Mouse (Mus musculus): ENCODE results near the gene Rsad2. TPM values are rescaled to one million over a fixed set of nuclear protein-coding genes. Genes with fewer than 3 reads are reported as not detected.
A peak's percentile ranks its signal among the peaks of the same experiment; 100 is the strongest.

Gene Rsad2
- polyA plus RNA-seq, 1 experiment = 2.9 TPM

GRCm38 (mm10) chr12:26478196-26479004 is 22.1 kb upstream of the Rsad2 start:
- Histone ChIP-seq H3K27ac (ENCODE audit: control insufficient read depth, insufficient read depth, low read length) (no peak overlapping the region), H3K27me3 (ENCODE audit: control insufficient read depth, insufficient read depth, low read length) (no peaks in the 10 kb centered on the region), H3K4me3 (ENCODE audit: control insufficient read depth, insufficient read depth, low read length) (no peak overlapping the region), H3K36me3 (ENCODE audit: control insufficient read depth, insufficient read depth, low read length) (no peaks in the 10 kb centered on the region), H3K4me1 (replicated peaks; ENCODE audit: control insufficient read depth, insufficient read depth, low read length) (no peaks in the 10 kb centered on the region)
- DNase-seq = no peak
- 96% methylated on average over 18 of the region's 18 CpGs for WGBS
- TF ChIP-seq CTCF (IDR thresholded peaks at IDR 0.05; ENCODE audit: borderline replicate concordance, control insufficient read depth, extremely low read depth, insufficient read depth, low read length, poor library complexity) = no peak
- no peak for TF ChIP-seq POLR2A (IDR thresholded peaks at IDR 0.05; ENCODE audit: control insufficient read depth, extremely low read depth, insufficient read depth, low read length, poor library complexity)

- no peaks in the 10 kb centered on the region for H3K27me3 ChIP-seq (ENCODE audit: control insufficient read depth, insufficient read depth, low read length)
- no peaks in the 10 kb centered on the region for H3K36me3 ChIP-seq (ENCODE audit: control insufficient read depth, insufficient read depth, low read length)
- WGBS = 98% methylated on average over 5 of the region's 5 CpGs
- DNase-seq = no peak
- H3K27ac ChIP-seq (ENCODE audit: control insufficient read depth, insufficient read depth, low read length) = no peak overlapping the region
- no peaks in the 10 kb centered on the region for H3K4me1 ChIP-seq (replicated peaks; ENCODE audit: control insufficient read depth, insufficient read depth, low read length)
- H3K4me3 ChIP-seq (ENCODE audit: control insufficient read depth, insufficient read depth, low read length) = no peak overlapping the region
- no peak for TF ChIP-seq POLR2A (IDR thresholded peaks at IDR 0.05; ENCODE audit: control insufficient read depth, extremely low read depth, insufficient read depth, low read length, poor library complexity)
- no peak for TF ChIP-seq CTCF (IDR thresholded peaks at IDR 0.05; ENCODE audit: borderline replicate concordance, control insufficient read depth, extremely low read depth, insufficient read depth, low read length, poor library complexity)
Observed at GRCm38 (mm10) chr12:26477198-26477597, 20.9 kb upstream of the Rsad2 start.

- H3K4me3 ChIP-seq (ENCODE audit: control insufficient read depth, insufficient read depth, low read length) = no peak overlapping the region
- DNase-seq = no peak
- H3K36me3 ChIP-seq (ENCODE audit: control insufficient read depth, insufficient read depth, low read length) = no peaks in the 10 kb centered on the region
- H3K4me1 ChIP-seq (replicated peaks; ENCODE audit: control insufficient read depth, insufficient read depth, low read length) = peaks cover 9% of the 10 kb centered on the region
- H3K27ac ChIP-seq (ENCODE audit: control insufficient read depth, insufficient read depth, low read length) = no peak overlapping the region
- no peaks in the 10 kb centered on the region for H3K27me3 ChIP-seq (ENCODE audit: control insufficient read depth, insufficient read depth, low read length)
- WGBS = 91% methylated on average over 6 of the region's 6 CpGs
- TF ChIP-seq POLR2A (IDR thresholded peaks at IDR 0.05; ENCODE audit: control insufficient read depth, extremely low read depth, insufficient read depth, low read length, poor library complexity) (no peak), CTCF (IDR thresholded peaks at IDR 0.05; ENCODE audit: borderline replicate concordance, control insufficient read depth, extremely low read depth, insufficient read depth, low read length, poor library complexity) (no peak)
Observed at GRCm38 (mm10) chr12:26473746-26474145, 17.5 kb upstream of the Rsad2 start.

GRCm38 (mm10) chr12:26472770-26473481 is 16.7 kb upstream of the Rsad2 start:
- Histone ChIP-seq H3K4me1 (replicated peaks; ENCODE audit: control insufficient read depth, insufficient read depth, low read length) (peaks cover 12% of the 10 kb centered on the region), H3K36me3 (ENCODE audit: control insufficient read depth, insufficient read depth, low read length) (no peaks in the 10 kb centered on the region), H3K27me3 (ENCODE audit: control insufficient read depth, insufficient read depth, low read length) (no peaks in the 10 kb centered on the region), H3K27ac (ENCODE audit: control insufficient read depth, insufficient read depth, low read length) (no peak overlapping the region), H3K4me3 (ENCODE audit: control insufficient read depth, insufficient read depth, low read length) (no peak overlapping the region)
- WGBS = 97% methylated on average over 3 of the region's 3 CpGs
- DNase-seq = no peak
- TF ChIP-seq POLR2A (IDR thresholded peaks at IDR 0.05; ENCODE audit: control insufficient read depth, extremely low read depth, insufficient read depth, low read length, poor library complexity) (no peak), CTCF (IDR thresholded peaks at IDR 0.05; ENCODE audit: borderline replicate concordance, control insufficient read depth, extremely low read depth, insufficient read depth, low read length, poor library complexity) (no peak)

GRCm38 (mm10) chr12:26471376-26471775 is 15.1 kb upstream of the Rsad2 start:
- H3K27me3 ChIP-seq (ENCODE audit: control insufficient read depth, insufficient read depth, low read length) = no peaks in the 10 kb centered on the region
- H3K4me3 ChIP-seq (ENCODE audit: control insufficient read depth, insufficient read depth, low read length) = no peak overlapping the region
- H3K36me3 ChIP-seq (ENCODE audit: control insufficient read depth, insufficient read depth, low read length) = no peaks in the 10 kb centered on the region
- no peak for TF ChIP-seq POLR2A (IDR thresholded peaks at IDR 0.05; ENCODE audit: control insufficient read depth, extremely low read depth, insufficient read depth, low read length, poor library complexity)
- TF ChIP-seq CTCF (IDR thresholded peaks at IDR 0.05; ENCODE audit: borderline replicate concordance, control insufficient read depth, extremely low read depth, insufficient read depth, low read length, poor library complexity) = no peak
- 88% methylated on average over 3 of the region's 3 CpGs for WGBS
- peaks cover 12% of the 10 kb centered on the region for H3K4me1 ChIP-seq (replicated peaks; ENCODE audit: control insufficient read depth, insufficient read depth, low read length)
- DNase-seq = no peak
- no peak overlapping the region for H3K27ac ChIP-seq (ENCODE audit: control insufficient read depth, insufficient read depth, low read length)

GRCm38 (mm10) chr12:26470042-26470409 is 13.8 kb upstream of the Rsad2 start:
- Histone ChIP-seq H3K27me3 (ENCODE audit: control insufficient read depth, insufficient read depth, low read length) (no peaks in the 10 kb centered on the region), H3K36me3 (ENCODE audit: control insufficient read depth, insufficient read depth, low read length) (no peaks in the 10 kb centered on the region), H3K4me1 (replicated peaks; ENCODE audit: control insufficient read depth, insufficient read depth, low read length) (peaks cover 12% of the 10 kb centered on the region), H3K27ac (ENCODE audit: control insufficient read depth, insufficient read depth, low read length) (no peak overlapping the region), H3K4me3 (ENCODE audit: control insufficient read depth, insufficient read depth, low read length) (peak overlapping the region; percentile 83)
- no peak for TF ChIP-seq CTCF (IDR thresholded peaks at IDR 0.05; ENCODE audit: borderline replicate concordance, control insufficient read depth, extremely low read depth, insufficient read depth, low read length, poor library complexity)
- TF ChIP-seq POLR2A (IDR thresholded peaks at IDR 0.05; ENCODE audit: control insufficient read depth, extremely low read depth, insufficient read depth, low read length, poor library complexity) = no peak
- 15% methylated on average over 6 of the region's 6 CpGs for WGBS
- no peak for DNase-seq
